Mouse (Mus musculus): ENCODE measurements around the gene Cass4.

Gene Cass4

GRCm38 (mm10) chr2:172481654-172482385, 88.2 kb downstream of the Cass4 start:
- no peak for DNase-seq (ENCODE audit: low read depth, low spot score)

Data from A20 (cell line).